ENCODE assay signal across 9 mouse cellular contexts in genomic region chr14:62042305-62043116, GRCm38 (mm10).
DNase-seq lines count a peak whose midpoint lies in the region; ATAC-seq and TF ChIP-seq lines count a peak whose summit lies in the region.
"Had no signal": no experiment of that assay in that cellular context is flagged by ENCODE, and none has a peak within 500 bp of the region (broad histone marks: within the 10 kb centered on the region; RNA-seq: fewer than 3 reads in every experiment).

No protein-coding gene starts in this region.

- H3K4me3 ChIP-seq in megakaryocyte, embryonic 14.5 days (replicated peaks): peak overlapping the region; percentile 70
- no peak overlapping the region for H3K4me3 ChIP-seq in forebrain, embryonic 16.5 days (replicated peaks; ENCODE audit: low read length)
- no peak overlapping the region for H3K4me3 ChIP-seq in kidney, postnatal 0 days (replicated peaks; ENCODE audit: low read depth, low read length)
- H3K4me3 ChIP-seq in liver, embryonic 14.5 days (ENCODE audit: insufficient read depth in 1 of 2, low read depth in 2 of 2, low read length in 2 of 2): no peak overlapping the region
- no peak overlapping the region for H3K4me3 ChIP-seq in neural tube, embryonic 15.5 days (replicated peaks)
- H3K4me3 ChIP-seq: embryonic facial prominence, embryonic 15.5 days had no signal

- ATAC-seq in megakaryocyte, adult 5-6 weeks (ENCODE audit: poor library complexity, severe bottlenecking): no peak
- peak; percentile 96 for ATAC-seq in forebrain, embryonic 16.5 days
- ATAC-seq in kidney, postnatal 0 days (replicated peaks; ENCODE audit: low FRiP score, low read depth): no peak
- no peak for ATAC-seq in liver, embryonic 14.5 days (ENCODE audit: insufficient read depth)
- ATAC-seq in neural tube, embryonic 15.5 days (ENCODE audit: low FRiP score): peak; percentile 61; the same call in 1 of the 2 replicates

- 10% methylated on average over 11 of the region's 11 CpGs for WGBS in forebrain, embryonic 16.5 days
- WGBS in kidney, postnatal 0 days: 57% methylated on average over 11 of the region's 11 CpGs
- 52% methylated on average over 11 of the region's 11 CpGs for WGBS in liver, embryonic 14.5 days (ENCODE audit: insufficient replicate concordance)
- 47% methylated on average over 11 of the region's 11 CpGs for WGBS in neural tube, embryonic 15.5 days

- peak; percentile 23 for DNase-seq in c-Kit-positive CD71-negative TER-119-negative erythroid progenitor cells, embryonic 14.5 days (ENCODE audit: low read depth)
- DNase-seq in kidney, postnatal 0 days (ENCODE audit: low spot score): peak; percentile 81
- peak in 1 of 3 experiments; percentile 2 for DNase-seq in liver, embryonic 14.5 days (ENCODE audit: low read depth in 3 of 3, low spot score in 3 of 3)
- peak; percentile 64 for DNase-seq in thymus, postnatal 4 days

- H3K4me2 ChIP-seq in forebrain, embryonic 16.5 days (ENCODE audit: low read length): no peak overlapping the region
- no peak overlapping the region for H3K4me2 ChIP-seq in kidney, postnatal 0 days (ENCODE audit: low read length)
- H3K4me2 ChIP-seq in liver, embryonic 14.5 days (ENCODE audit: low read depth): no peak overlapping the region
- H3K4me2 ChIP-seq in neural tube, embryonic 15.5 days: no peak overlapping the region
- H3K4me2 ChIP-seq: embryonic facial prominence, embryonic 15.5 days had no signal

- peaks cover 6% of the 10 kb centered on the region for H3K9me3 ChIP-seq in megakaryocyte, embryonic 14.5 days
- H3K9me3 ChIP-seq in forebrain, embryonic 16.5 days (ENCODE audit: control insufficient read depth, low read length): no peaks in the 10 kb centered on the region
- no peaks in the 10 kb centered on the region for H3K9me3 ChIP-seq in kidney, postnatal 0 days (replicated peaks; ENCODE audit: low read length)
- no peaks in the 10 kb centered on the region for H3K9me3 ChIP-seq in liver, embryonic 14.5 days (ENCODE audit: control insufficient read depth, low read length)
- H3K9me3 ChIP-seq in neural tube, embryonic 15.5 days (replicated peaks): no peaks in the 10 kb centered on the region
- H3K9me3 ChIP-seq: embryonic facial prominence, embryonic 15.5 days had no signal

- H3K36me3 ChIP-seq in megakaryocyte, embryonic 14.5 days (replicated peaks; ENCODE audit: low read length): no peaks in the 10 kb centered on the region
- H3K36me3 ChIP-seq in forebrain, embryonic 16.5 days (ENCODE audit: control insufficient read depth, insufficient read depth): no peaks in the 10 kb centered on the region
- no peaks in the 10 kb centered on the region for H3K36me3 ChIP-seq in kidney, postnatal 0 days (ENCODE audit: insufficient read depth, low read length)
- no peaks in the 10 kb centered on the region for H3K36me3 ChIP-seq in liver, embryonic 14.5 days (replicated peaks; ENCODE audit: control insufficient read depth, insufficient read depth, low read depth)
- no peaks in the 10 kb centered on the region for H3K36me3 ChIP-seq in neural tube, embryonic 15.5 days
- H3K36me3 ChIP-seq: embryonic facial prominence, embryonic 15.5 days had no signal

- no peak overlapping the region for H3K27ac ChIP-seq in forebrain, embryonic 16.5 days (ENCODE audit: low read length)
- no peak overlapping the region for H3K27ac ChIP-seq in kidney, postnatal 0 days
- no peak overlapping the region for H3K27ac ChIP-seq in liver, embryonic 14.5 days
- H3K27ac ChIP-seq in neural tube, embryonic 15.5 days (replicated peaks): no peak overlapping the region
- H3K27ac ChIP-seq: embryonic facial prominence, embryonic 15.5 days had no signal

- H3K27me3 ChIP-seq in megakaryocyte, embryonic 14.5 days (replicated peaks): peaks cover 1% of the 10 kb centered on the region
- H3K27me3 ChIP-seq in forebrain, embryonic 16.5 days (replicated peaks; ENCODE audit: control insufficient read depth, insufficient read depth, low read length): no peaks in the 10 kb centered on the region
- H3K27me3 ChIP-seq in kidney, postnatal 0 days (ENCODE audit: insufficient read depth, low read length): no peaks in the 10 kb centered on the region
- no peaks in the 10 kb centered on the region for H3K27me3 ChIP-seq in liver, embryonic 14.5 days (ENCODE audit: control insufficient read depth, insufficient read depth, low read length)
- no peaks in the 10 kb centered on the region for H3K27me3 ChIP-seq in neural tube, embryonic 15.5 days (replicated peaks)
- H3K27me3 ChIP-seq: embryonic facial prominence, embryonic 15.5 days had no signal

- peaks cover 3% of the 10 kb centered on the region; the same call in 1 of the 2 replicates for H3K4me1 ChIP-seq in megakaryocyte, embryonic 14.5 days
- 0 out of 2 replicates have a peak, but pooled peaks cover 3% of the 10 kb centered on the region for H3K4me1 ChIP-seq in forebrain, embryonic 16.5 days (replicated peaks; ENCODE audit: control insufficient read depth, insufficient read depth, low read length)
- H3K4me1 ChIP-seq in kidney, postnatal 0 days (replicated peaks; ENCODE audit: insufficient read depth, low read length): no peaks in the 10 kb centered on the region
- no peaks in the 10 kb centered on the region for H3K4me1 ChIP-seq in liver, embryonic 14.5 days (replicated peaks; ENCODE audit: control insufficient read depth in 2 of 2, insufficient read depth in 2 of 2, low read length in 1 of 2)
- H3K4me1 ChIP-seq in neural tube, embryonic 15.5 days: no peaks in the 10 kb centered on the region; the same call in 1 of the 2 replicates
- H3K4me1 ChIP-seq: embryonic facial prominence, embryonic 15.5 days had no signal

- no peak for TF ChIP-seq EP300 in liver, embryonic 14.5 days (IDR thresholded peaks at IDR 0.05; ENCODE audit: low read depth)

- H3K9ac ChIP-seq in forebrain, embryonic 16.5 days (replicated peaks; ENCODE audit: low read depth, low read length): no peak overlapping the region
- no peak overlapping the region for H3K9ac ChIP-seq in kidney, postnatal 0 days (ENCODE audit: low read depth, low read length)
- no peak overlapping the region for H3K9ac ChIP-seq in liver, embryonic 14.5 days (replicated peaks)
- no peak overlapping the region for H3K9ac ChIP-seq in neural tube, embryonic 15.5 days (replicated peaks)
- H3K9ac ChIP-seq: embryonic facial prominence, embryonic 15.5 days had no signal

- TF ChIP-seq CTCF in kidney, postnatal 0 days (IDR thresholded peaks at IDR 0.05; ENCODE audit: low read depth): peak; percentile 81
- TF ChIP-seq CTCF in liver, embryonic 14.5 days (IDR thresholded peaks at IDR 0.05; ENCODE audit: low read depth): peak; percentile 45

Comparison
In these comparisons a context has a peak if more than half of its experiments do, and no peak if none do; other contexts are left out.
1. ATAC-seq: peak in forebrain, embryonic 16.5 days (single experiment) and neural tube, embryonic 15.5 days (single experiment); none in megakaryocyte, adult 5-6 weeks (single experiment), kidney, postnatal 0 days (single experiment) and liver, embryonic 14.5 days (single experiment).